Mouse (Mus musculus): ENCODE measurements at regions not wholly inside any gene's neighbourhood (a gene's known extent, or its start where the extent isn't known, plus 50 kb on each side); places are given as distances from the start of the nearest gene placed in this dataset.

GRCm38 (mm10) chr11:65360729-65361128 lies 90.9 kb upstream of the Myocd start:
- DNase-seq = no peak

DNA sequence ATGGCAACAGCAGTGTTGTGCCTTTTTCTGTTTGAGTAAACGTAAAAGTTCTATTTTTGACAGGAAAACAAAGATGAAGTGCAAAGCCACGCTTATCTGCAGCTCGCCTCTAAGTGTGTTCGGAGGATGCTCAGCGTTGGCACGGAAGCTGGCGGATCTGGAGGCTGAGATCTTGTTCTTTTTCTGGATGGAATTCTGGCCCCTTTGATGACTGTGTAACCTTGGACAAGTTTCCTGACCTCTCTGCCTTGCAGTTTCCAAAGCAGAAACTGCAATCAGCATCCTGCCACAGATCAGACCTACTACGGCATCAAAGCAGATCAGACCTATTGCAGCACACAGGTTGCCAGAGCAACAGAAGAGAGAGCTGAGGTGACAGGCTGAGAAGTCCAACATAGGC lies 89.1 kb upstream of the Myocd start:
- DNase-seq = no peak

- no peak for DNase-seq
Measured at GRCm38 (mm10) chr11:65352516-65352915, 82.7 kb upstream of the Myocd start.

- DNase-seq = no peak
Measured at GRCm38 (mm10) chr11:65349013-65349412, 79.2 kb upstream of the Myocd start.

DNA sequence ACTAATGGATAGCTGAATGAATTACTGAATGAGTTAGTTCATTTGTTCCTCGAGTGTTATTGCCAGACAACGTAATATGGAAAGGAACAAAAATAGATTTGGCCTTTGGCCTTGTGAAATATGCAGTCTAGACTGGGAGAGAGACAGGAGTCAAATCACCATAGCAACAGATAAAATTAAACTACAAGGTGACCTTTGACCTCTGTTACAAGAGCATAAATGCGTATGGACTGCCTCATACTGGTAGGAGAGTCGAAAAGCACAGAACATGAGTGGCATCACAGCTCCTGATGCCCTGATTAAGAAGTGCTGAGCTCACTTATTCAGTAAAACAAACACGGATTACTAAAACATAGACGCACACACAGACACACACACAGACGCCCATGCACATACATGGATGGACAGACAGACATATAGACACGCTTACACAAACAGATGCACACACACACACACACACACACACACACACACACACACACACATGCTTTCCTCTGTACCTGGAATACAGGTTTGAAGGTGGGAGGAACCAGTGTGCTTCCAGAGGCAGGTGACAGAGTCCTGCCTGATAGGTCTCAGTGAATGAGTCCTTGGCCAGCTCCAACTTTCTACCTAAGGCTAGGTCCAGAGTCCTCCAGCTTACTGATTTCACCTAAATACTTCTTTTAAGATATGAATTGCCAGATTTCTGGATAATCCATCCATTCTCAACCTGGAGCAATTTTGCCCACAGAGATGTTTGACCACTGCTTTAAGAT lies 72.1 kb upstream of the Myocd start:
- no peak for DNase-seq

- no peak for DNase-seq
Measured at GRCm38 (mm10) chr11:65334286-65334685, 64.5 kb upstream of the Myocd start.

DNA sequence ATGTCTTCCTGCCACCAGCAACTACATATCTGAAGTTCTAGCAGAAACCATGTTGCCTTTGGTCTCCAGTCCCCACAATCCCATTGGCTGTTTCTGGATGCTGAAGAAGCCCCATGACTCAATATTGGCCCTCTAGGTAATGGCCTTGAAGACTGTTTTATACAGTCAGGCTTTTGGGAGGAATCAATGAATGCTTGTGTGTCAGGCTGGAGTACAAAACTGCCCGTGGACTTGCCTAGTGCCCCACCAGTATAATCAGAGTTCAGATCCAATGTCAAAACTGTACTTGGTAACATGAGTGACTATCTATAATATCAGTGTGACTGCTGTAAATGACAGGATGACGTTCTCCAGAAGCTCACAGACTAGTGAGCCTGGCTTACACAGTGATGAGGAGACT lies 63.3 kb upstream of the Myocd start:
- no peak for DNase-seq

- no peak for DNase-seq
Measured at GRCm38 (mm10) chr11:65322877-65323440, 53.2 kb upstream of the Myocd start.
